Mouse (Mus musculus) colon, adult 2 months (tissue): ENCODE data around the gene Klhl40. TPM values are rescaled to one million over a fixed set of nuclear protein-coding genes. Genes with fewer than 3 reads are reported as not detected.

ENCODE experiments used
- polyA plus RNA-seq: library from polyadenylated mRNA; depleted of rRNA; stranded (reverse); fragments of >200 nt; gene quantifications from 2 replicates; pipeline ENCODE4 v1.2.3, GENCODE M21; 2012; rRNA removed

The Klhl40 gene
- 0.21 and 0.55 TPM in 2 replicates for polyA plus RNA-seq

DNA sequence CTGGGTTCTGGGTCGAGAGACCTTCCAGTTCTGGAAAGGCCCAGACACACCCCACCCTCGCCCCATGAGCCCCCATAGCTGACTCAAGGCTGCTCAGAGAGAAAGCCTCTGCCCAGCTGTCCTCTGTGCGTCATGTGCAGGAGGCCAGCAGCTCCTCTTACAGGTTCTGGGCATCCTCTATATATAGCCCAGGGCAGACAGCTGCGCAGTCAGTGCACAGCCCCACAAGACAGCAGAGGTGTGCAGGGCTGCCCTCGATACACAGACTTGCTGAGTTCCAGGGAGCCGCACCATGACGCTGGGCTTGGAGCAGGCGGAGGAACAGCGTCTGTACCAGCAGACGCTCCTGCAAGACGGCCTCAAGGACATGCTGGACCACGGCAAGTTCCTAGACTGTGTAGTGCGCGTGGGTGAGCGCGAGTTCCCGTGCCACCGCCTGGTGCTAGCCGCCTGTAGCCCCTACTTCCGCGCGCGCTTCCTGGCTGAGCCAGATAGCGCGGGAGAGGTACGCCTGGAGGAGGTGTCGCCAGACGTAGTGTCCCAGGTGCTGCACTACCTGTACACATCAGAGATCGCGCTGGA, at the start of gene Klhl40:
Gene Klhl40 (plus strand): TSS at position 124 of the 582 bp plus-strand sequence.

DNA sequence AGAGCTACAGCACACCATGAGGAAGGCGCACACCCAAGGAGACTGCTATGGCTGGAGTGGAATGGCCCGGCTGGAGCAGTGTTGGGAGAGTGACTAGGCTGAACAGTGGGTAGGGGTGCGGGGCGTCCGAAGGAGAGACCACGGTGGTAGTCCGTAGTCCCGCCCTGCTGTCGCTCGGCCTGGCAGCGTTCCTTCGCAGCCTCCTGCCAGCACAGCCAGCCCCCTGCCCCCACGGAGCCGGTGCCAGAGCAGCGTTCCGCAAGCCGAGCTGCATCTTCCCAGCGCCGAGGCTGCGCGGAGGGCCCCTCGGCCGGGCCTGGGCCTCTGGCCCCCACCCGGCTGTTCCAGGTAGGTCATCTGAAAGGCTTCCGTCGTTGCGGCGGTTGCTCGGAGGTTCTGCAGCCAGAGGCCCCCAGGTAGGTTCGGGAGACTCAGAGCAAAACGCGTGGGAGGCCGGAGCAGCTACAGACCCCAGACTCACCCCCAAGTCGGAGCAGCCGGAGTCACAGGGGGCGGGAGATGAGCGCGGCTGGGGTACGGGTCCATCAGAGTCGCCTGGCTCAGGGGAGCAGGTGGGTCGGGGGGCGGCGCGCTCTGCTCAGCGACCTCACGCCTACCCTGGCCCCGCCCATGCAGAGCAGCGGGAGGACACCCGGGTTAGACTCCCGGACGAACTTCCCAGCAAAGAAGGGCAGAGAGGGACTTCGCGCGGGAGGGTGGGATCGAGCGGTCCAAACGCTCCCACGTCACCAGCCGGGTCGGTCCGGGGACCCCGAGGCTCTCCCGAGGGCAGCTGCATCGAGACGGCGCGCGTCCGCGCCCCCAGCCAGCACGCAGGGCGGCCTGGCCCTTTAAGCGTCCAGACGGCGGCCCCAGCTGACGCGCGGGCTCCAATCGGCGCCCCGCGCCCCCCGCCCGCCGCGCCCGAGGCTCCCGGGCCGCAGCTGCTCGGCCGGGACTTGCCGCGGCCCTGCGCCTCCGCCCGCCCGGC, 18.0 kb upstream of the Klhl40 start, which contains the start of gene Zfp651:
Gene Zfp651 (plus strand): TSS at position 240 of the 991 bp plus-strand sequence.

DNA sequence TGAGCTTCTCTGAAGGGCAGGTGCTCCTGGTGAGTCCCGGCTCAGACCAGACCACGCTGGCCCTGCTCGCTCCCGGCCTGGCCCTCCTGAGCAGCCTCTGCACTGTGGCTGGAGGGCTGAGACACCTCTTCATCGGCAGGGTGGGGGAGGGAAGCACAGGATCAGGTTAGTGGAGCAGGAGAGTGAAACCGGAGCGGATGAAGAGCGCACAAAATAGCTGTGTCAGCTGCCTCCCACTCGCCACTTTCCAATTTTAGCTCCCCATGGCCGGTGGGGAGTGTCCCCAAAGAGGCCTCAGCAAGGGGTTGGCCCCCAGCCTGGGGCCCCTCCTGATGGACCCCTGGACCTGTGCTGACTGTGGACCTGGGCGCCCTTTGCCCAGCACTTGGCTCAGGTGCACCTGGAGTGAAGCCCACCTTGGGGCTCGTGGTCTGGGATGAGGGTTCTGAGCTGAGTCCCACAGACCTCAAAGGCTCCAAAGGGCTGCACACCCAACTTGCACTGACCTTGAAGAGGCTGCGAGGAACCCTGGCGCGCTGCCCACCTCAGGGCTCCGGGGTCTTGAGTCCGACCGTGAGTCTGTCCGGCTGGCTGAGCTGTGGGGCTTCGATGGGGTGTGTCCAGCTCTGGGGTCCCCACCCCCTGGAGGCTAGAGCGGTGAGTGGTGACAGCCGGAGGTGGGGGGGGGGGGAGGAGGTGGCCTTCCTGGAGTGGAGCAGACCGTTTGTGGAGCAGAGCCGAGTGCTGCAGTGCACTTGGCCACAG, 14.5 kb downstream of the Klhl40 start, which contains the start of gene Hhatl:
Gene Hhatl (minus strand): TSS at position 751 of the 765 bp plus-strand sequence.

Other genes starting within 250 kb of the Klhl40 start
- gene Lyzl4, start 135.5 kb upstream of the Klhl40 start, polyA plus RNA-seq: 0.59 and 0.74 TPM in 2 replicates
- gene Vipr1, start 134.9 kb upstream of the Klhl40 start, polyA plus RNA-seq: 124 and 132 TPM in 2 replicates
- gene Sec22c, start 72.1 kb upstream of the Klhl40 start, polyA plus RNA-seq: 8.9 and 10.2 TPM in 2 replicates
- 16.9 and 22.0 TPM in 2 replicates for gene Ss18l2, start 67.3 kb upstream of the Klhl40 start, polyA plus RNA-seq
- gene Nktr, start 58.4 kb upstream of the Klhl40 start, polyA plus RNA-seq: 37.5 and 41.4 TPM in 2 replicates
- gene Zfp651, start 18.3 kb upstream of the Klhl40 start, polyA plus RNA-seq: 21.9 and 23.4 TPM in 2 replicates
- 5.0 and 6.6 TPM in 2 replicates for gene Hhatl, start 14.9 kb downstream of the Klhl40 start, polyA plus RNA-seq
- gene Ccdc13, start 61.9 kb downstream of the Klhl40 start, polyA plus RNA-seq: 0.25 and 0.30 TPM in 2 replicates
- gene Higd1a, start 80.8 kb downstream of the Klhl40 start, polyA plus RNA-seq: 29.6 and 33.9 TPM in 2 replicates
- 1.8 and 2.2 TPM in 2 replicates for gene Ackr2, start 120.7 kb downstream of the Klhl40 start, polyA plus RNA-seq
- 0.07 and 0.08 TPM in 2 replicates for gene Cyp8b1, start 138.7 kb downstream of the Klhl40 start, polyA plus RNA-seq
- gene Fam198a, start 173.4 kb downstream of the Klhl40 start, polyA plus RNA-seq: 1.3 and 1.5 TPM in 2 replicates
- gene Pomgnt2, start 219.5 kb downstream of the Klhl40 start, polyA plus RNA-seq: 28.0 and 33.6 TPM in 2 replicates